Mouse (Mus musculus): ENCODE measurements around the gene Slc1a4.

The Slc1a4 gene

GRCm38 (mm10) chr11:20325073-20325694, 7.3 kb downstream of the Slc1a4 start:
- WGBS, result 77% methylated on average over 9 of the region's 9 CpGs

- WGBS, result 56% methylated on average over 3 of the region's 3 CpGs
These were observed 8.5 kb downstream of the Slc1a4 start for GRCm38 (mm10) chr11:20324006-20324405.

GRCm38 (mm10) chr11:20322366-20322765, 10.1 kb downstream of the Slc1a4 start:
- WGBS, result 84% methylated on average over 3 of the region's 3 CpGs

GRCm38 (mm10) chr11:20320661-20321060, 11.9 kb downstream of the Slc1a4 start:
- 68% methylated on average over 3 of the region's 3 CpGs for WGBS

DNA sequence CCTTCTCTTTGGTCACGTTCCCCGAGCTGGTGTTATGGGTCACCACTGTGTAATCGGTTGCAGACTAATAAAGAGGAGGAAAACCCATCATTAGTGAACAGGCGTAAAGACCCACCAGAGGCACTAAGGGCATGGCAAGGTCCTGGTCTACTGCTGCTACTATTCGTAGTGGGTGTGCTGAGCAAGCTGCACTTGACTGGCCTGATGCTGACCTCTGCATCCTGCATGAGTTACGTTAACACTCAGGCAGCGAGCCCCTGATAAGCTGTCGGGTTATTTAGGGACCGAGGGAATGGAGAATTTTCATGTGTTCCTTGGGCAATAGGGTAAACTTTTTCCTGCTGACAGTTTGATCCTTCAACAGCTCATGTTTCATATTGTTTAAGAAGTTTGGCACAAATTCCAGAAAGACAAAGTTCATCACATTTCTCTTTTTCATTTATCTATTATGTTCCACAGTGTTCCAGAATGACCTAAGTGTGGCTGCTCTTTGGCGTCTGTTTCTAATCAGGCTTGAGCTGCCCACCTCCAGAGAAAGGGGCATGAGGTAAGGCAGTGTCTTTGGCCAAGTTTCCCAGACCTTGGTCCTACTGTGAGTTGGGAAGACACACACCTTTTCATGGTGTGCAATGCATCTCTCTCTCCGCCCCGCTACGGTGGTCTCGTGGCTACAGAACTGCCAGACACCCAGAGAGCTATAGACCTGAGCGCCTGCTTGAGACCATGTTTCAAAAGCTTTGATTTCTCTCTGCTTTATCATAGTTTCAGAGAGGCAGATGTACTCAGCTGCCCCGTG, 13.7 kb downstream of the Slc1a4 start:
- 88% methylated on average over 16 of the region's 16 CpGs for WGBS

DNA sequence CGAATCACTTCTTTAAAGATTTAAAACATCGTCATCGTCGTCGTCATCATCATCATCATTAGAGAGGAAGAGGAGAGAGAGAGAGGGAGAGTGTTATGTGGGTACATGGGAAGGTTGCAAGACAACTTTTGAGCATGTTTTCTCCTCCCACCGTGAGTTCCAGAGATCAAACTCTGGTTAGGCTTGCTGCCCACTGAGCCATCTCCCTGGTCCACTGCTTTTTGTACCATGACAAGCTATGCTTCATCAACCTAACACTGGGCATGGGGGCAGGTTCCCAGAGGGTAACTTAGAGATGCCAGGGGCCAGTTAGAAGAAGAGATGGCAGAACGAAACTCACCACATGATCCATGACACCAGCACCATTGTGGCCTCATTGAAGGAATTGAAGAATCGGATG, 18.9 kb downstream of the Slc1a4 start:
- 93% methylated on average over 8 of the region's 8 CpGs for WGBS

GRCm38 (mm10) chr11:20309044-20309443, 23.5 kb downstream of the Slc1a4 start:
- 50% methylated on average over 5 of the region's 5 CpGs for WGBS

DNA sequence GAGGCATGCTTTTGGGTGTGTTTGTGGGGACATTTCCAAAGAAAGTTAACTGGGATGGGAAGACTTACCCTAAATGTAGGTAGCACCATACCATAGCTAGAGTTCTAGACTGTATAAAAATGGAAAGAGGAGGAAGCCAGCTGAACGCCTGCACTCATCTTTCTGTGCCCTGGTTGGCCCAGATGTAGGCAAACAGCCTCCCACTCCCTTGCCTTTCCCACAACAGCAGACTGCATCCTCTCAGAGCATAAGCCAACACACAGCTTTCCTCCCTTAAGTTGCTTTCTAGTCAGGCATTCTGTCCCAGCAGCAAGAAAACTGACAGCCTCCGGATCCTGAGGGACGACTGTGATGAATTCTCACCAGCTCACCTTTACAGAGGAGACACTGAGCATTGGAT, 25.1 kb downstream of the Slc1a4 start:
- 55% methylated on average over 3 of the region's 3 CpGs for WGBS

DNA sequence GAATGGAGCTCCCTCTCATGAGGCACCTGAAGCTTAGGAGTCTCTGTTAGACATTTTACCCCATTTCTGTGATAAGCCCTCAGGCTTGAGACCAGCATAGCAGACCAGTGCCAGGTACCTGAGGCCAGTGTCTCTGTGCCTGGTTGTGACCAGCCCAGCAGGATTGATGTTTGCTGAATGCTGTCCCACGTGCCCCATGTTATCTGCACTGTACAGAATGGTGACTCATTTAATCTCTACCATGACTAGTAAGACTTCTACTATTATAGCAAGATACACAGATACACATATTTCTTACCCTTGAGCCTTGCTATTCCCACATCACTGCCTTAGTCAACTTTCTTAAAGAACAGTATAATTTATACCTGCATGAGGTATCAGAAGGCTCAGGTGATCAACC, 26.9 kb downstream of the Slc1a4 start:
- WGBS, result 59% methylated on average over 1 of the region's 1 CpGs

DNA sequence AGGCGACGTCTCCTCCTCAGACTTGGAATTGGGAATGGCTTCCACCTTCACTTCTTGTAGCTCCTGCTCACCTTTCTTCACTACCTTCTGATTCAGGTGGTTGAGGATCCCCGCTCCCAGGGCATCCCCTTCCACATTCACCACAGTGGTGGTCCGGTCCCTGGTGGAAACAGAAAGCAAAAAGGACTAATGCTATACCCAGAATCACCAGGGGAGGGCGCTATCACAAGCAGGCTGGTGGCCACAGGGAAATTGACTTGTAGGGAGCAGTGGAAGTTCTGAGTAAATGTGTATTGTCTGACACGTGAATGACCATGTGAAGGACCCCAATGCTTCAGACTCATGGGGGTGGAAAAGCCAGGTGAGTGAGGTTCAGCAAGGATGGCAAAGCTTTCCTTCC, 28.2 kb downstream of the Slc1a4 start:
- WGBS, result 76% methylated on average over 6 of the region's 6 CpGs

DNA sequence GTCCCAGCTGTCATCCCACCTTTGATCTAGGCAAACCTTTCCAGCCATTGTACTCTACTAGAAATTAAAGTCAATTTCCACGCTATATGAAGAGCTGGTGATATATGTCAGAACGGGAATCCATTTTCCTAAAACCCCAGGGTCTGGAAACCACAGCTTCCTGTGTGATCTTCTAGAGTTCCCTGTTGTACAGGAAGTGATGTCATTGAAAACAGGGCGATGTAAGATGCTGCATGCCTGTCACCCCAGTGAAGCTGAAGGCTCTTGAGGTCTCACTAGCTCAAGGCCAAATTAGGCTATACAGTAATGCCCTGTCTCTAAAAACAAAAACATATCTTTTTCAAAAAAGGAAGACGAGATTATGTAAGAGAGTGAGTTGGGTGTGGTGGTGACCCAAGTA, 31.2 kb downstream of the Slc1a4 start:
- WGBS, result 87% methylated on average over 4 of the region's 4 CpGs

DNA sequence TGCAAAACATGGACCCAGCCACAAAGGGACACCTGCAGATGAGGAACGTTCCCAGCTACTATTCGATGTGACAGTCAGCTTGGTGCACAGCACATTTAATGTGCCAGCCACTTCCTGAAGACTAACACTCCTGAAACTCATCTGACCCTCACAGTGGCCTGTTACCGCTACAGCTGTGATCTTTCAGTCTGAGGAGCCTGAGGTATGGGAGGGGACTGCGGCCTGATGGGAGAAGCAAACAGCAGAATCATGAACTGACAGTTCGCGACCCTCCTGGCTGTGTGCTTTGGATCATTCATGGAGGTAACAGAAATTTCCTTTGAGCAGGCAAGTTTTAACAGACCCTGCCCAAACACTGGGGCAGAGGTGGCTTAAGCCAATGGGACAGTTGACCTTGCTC, 31.7 kb downstream of the Slc1a4 start:
- WGBS, result 85% methylated on average over 6 of the region's 6 CpGs

DNA sequence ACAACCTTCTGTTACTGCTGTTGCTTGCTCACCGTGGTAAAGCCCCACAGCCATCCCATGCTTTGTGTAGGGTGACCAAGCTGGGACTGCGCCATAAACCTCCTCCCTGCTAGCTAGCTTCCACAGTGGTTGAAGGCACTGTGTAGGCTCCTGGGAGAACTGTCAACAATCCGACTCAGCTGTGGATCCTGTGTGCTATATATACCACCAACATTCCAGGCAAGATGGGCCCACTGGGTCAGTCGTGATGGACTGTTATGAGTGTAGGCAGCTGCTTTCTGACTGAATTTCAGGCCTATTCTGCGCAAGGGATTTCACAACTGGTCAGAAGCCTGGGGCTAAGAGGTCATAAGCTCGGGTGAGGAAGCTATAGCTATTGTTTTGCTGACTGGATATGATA, 32.6 kb downstream of the Slc1a4 start:
- 53% methylated on average over 6 of the region's 6 CpGs for WGBS

DNA sequence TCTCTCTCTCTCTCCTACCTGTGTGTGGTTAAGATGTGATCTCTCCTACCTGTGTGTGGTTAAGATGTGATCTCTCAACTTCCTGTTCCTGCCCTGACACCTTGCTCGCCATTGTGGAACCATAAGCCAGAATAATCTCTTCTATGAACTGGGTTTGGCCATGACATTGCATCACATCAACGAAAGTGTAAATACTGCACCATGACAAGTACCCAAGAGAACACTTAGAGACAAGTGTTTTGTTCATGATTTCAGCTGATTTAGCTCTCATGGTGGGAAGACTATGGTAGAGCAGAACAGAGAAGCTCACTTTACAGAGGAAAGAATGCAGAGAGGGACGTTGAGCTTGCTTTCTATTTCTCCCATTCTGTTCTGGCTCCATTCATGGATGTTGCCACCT, 48.0 kb downstream of the Slc1a4 start:
- WGBS, result 85% methylated on average over 3 of the region's 3 CpGs

- 90% methylated on average over 2 of the region's 2 CpGs for WGBS
These were observed 49.8 kb downstream of the Slc1a4 start for GRCm38 (mm10) chr11:20282601-20283219.

- WGBS, result 80% methylated on average over 5 of the region's 5 CpGs
These were observed 51.5 kb downstream of the Slc1a4 start for GRCm38 (mm10) chr11:20280982-20281381.

GRCm38 (mm10) chr11:20278702-20279101, 53.8 kb downstream of the Slc1a4 start:
- 73% methylated on average over 5 of the region's 5 CpGs for WGBS

GRCm38 (mm10) chr11:20277106-20277505, 55.4 kb downstream of the Slc1a4 start:
- 87% methylated on average over 2 of the region's 2 CpGs for WGBS

DNA sequence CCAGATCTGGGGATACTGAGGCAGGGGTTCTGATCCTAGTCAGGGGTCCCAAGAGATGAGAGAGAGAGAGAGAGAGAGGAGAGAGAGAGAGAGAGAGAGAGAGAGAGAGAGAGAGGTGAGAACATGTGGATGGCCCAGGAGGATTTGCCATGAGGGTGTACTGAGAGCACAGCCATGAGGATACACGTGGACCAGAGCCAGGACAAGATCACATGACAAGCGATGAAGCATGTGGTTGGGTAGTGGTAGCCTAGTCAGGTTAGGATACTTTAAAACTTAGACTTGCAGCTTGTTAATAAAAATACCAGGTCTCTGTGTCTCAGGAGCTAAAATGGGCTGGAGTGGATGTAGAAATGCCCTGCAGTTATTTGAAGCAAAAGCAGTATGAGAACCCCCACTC, 56.5 kb downstream of the Slc1a4 start:
- WGBS, result 76% methylated on average over 2 of the region's 2 CpGs

GRCm38 (mm10) chr11:20269885-20270284, 62.6 kb downstream of the Slc1a4 start:
- WGBS, result 83% methylated on average over 6 of the region's 6 CpGs

DNA sequence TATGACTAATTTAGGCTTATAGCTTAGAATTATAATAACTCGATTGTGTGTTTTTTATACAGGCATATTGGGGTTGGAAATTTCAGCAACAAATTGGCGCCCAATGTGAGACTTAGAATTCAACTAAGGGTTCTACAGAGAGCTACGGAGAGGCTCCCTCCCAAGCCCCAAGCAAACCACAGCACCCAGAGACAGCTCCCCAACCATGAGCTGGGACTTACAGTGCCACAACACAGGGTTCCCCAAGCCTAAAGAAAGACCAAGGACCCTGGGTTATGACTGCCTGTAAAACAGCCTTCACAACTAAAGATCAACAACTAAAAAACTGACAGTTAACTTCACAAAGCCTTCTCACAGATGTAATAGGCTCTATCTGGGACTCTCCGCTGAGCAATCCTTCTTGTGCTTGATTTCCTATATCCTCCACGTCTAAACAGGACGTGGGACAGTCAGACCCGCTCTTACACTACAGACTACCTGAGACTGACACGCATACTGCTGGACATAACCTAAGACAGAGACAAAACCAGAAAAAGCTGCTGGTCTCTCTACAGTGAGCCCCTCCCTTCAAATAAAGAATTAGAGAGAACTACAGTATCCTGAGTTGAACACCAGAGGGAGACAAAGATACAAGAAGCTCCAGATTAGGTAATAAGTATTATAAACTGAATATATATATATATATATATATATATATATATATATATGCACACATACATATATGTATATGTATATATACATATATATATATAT, 69.7 kb downstream of the Slc1a4 start:
- WGBS, result 61% methylated on average over 8 of the region's 8 CpGs

- WGBS, result 68% methylated on average over 4 of the region's 4 CpGs
These were observed 77.7 kb downstream of the Slc1a4 start for GRCm38 (mm10) chr11:20254791-20255190.

Measured in cerebral cortex, adult 2 months (tissue).